Mouse (Mus musculus): ENCODE measurements around the gene Btk. TPM values are rescaled to one million over a fixed set of nuclear protein-coding genes. Genes with fewer than 3 reads are reported as not detected.

The Btk gene
- 1 to 10 TPM in 3 of 4 experiments, under 1 TPM in 1; 0.97 to 2.0 (median 1.6) TPM for total RNA-seq (2022)

GRCm38 (mm10) chrX:134582888-134583669 lies at the start of gene Btk:
TSS of gene Btk (minus strand) at chrX:134583570.
- no peak for DNase-seq (ENCODE audit: low spot score in 2 of 2)

GRCm38 (mm10) chrX:134632710-134633109 lies 49.3 kb upstream of the Btk start:
- no peak for DNase-seq (ENCODE audit: low spot score in 2 of 2)

DNA sequence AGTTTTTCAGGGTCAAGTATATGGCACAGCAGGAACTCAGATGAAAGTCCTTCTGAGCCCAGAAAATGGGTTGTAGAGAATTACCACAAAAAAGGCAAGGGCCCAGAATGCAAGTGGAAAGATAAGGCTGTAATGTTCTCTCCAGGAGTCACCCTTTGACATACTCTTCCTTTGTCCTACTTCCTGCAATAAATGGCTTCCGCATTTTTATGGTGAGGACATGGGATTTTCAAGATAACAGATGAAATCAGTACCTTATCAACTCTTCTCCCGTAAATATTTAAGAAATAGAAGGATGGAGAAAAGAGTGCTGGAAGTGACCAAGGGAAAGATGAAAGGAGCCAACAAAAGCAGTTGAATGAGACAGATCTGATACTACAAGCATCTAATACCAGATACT lies 44.8 kb upstream of the Btk start:
- DNase-seq (ENCODE audit: low spot score in 2 of 2): no peak

GRCm38 (mm10) chrX:134623350-134623749 lies 40.0 kb upstream of the Btk start:
- DNase-seq (ENCODE audit: low spot score in 2 of 2): no peak

GRCm38 (mm10) chrX:134621685-134622084 lies 38.3 kb upstream of the Btk start:
- DNase-seq (ENCODE audit: low spot score in 2 of 2): no peak

- DNase-seq (ENCODE audit: low spot score in 2 of 2): no peak
Measured at GRCm38 (mm10) chrX:134620254-134620865, 37.0 kb upstream of the Btk start.

DNA sequence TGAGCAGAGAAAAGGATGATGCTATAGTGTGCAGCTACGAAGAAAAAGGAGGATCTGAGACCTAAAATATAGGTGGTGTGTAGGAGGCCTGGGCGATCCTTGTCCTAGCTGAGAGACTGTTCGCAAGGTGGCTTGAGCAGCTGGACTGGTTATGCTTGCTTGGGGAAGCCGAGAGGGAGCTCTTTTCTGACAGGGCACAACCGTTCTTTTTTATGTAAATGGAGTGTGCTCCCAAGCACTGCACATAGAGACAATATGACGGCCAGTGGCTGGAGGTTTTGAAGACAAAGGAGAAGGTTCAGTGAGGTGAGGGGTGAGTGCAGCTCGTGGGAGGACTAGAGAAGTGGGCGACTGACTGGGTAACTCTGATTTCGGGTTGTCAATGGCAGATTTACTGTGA lies 36.3 kb upstream of the Btk start:
- no peak for DNase-seq (ENCODE audit: low spot score in 2 of 2)

GRCm38 (mm10) chrX:134614306-134614705 lies 30.9 kb upstream of the Btk start:
- DNase-seq (ENCODE audit: low spot score in 2 of 2): no peak

- peak; percentile 6 to 12 for DNase-seq (ENCODE audit: low spot score in 2 of 2)
Measured at GRCm38 (mm10) chrX:134612285-134612959, 29.1 kb upstream of the Btk start.

GRCm38 (mm10) chrX:134610984-134611383 lies 27.6 kb upstream of the Btk start:
- DNase-seq (ENCODE audit: low spot score in 2 of 2): no peak

DNA sequence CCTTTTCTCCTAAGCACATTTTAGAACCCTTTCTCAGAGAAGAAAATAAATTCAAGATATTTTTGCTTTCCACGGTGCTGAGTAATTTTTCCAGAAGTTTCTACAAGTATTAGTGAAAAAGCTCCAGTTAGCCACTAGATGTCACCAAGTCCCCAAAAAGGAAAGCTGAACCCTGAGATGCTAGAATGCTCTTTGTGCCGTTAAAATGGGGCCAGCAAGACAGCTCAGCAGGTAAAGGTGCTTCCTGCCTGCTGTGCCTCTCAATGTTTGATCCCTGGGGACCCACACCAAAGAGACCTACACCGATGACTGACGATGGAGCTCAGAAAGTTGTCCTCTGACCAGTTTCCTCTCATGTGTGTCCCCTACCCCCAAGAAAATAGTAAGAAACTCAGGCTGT lies 26.1 kb upstream of the Btk start:
- DNase-seq (ENCODE audit: low spot score in 2 of 2): no peak

DNA sequence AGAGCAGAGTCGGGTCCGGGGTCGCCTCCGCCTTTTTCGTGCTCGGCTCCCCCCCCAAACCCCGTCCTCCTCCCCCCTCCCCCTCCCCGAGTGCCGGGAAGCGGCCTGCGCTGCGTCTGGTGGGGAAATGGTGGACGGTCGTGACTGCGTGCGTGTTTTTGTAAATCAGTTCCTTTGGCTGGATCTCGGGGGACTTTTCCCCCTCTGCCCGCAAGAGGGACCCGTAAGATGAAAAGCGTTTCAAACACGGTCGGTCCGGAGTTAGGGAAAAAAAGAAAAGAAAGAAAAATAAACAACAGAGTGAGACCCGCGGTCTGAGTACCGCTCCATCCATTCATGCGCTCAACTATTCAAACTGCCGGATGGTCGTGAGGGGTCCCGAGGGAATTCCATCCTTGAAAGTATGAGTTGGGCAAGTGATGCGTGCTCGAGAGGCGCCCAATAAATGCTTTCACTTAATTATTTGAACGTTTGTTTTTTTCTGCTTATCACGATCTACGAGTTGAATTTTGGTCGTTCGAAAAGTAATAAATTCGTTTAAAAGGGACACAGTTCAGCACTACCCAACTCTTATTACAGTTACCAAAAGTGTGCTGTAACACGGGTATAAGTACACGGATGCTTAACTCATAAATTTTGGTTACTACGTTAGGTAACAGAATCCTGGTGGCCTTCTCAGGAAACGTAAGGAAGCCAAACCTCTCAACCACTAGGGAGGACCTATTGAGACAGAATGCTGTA lies 18.2 kb upstream of the Btk start:
- no peak for DNase-seq (ENCODE audit: low spot score in 2 of 2)

DNA sequence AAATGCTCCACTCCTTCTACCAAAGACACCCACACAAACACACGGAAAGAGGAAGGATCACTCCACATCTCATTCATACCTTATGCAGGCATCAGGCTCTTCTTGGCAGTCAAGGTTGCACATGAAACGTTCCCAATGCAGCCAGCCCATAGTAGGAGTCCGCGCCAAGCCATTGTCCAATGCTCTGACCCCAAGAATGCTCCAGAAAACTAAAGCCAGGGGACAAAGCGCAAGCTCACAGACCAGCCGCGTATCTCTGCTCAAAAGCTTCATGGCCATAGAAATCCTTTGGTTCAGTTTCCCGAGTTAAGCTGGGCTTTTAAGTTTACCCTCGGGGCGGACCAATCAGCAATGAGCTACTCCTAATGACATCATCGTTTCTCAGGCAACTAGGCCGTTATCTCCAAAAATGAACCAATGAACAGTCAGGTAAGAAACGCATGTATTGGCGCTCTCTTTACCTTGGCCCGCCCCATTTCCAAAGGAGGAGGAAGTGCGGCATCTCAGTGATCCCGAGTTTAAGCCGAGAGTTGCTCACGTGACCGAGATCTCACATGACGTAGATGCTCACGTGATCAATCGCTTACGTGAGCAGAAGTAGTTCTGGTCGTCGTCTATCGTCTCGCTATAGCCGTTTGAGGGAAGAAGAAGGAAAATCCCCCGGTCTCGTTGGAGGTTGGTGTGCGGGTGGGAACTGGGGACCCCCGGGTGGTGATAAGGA lies 17.4 kb upstream of the Btk start, which contains the start of the genes Gla and Hnrnph2:
Gene Gla, minus strand, starts transcription at position 467 of the 721 bp plus-strand sequence.
Gene Hnrnph2, plus strand, starts transcription at position 521 of the 721 bp plus-strand sequence.
- peak; percentile 78 to 94 for DNase-seq (ENCODE audit: low spot score in 2 of 2)

DNA sequence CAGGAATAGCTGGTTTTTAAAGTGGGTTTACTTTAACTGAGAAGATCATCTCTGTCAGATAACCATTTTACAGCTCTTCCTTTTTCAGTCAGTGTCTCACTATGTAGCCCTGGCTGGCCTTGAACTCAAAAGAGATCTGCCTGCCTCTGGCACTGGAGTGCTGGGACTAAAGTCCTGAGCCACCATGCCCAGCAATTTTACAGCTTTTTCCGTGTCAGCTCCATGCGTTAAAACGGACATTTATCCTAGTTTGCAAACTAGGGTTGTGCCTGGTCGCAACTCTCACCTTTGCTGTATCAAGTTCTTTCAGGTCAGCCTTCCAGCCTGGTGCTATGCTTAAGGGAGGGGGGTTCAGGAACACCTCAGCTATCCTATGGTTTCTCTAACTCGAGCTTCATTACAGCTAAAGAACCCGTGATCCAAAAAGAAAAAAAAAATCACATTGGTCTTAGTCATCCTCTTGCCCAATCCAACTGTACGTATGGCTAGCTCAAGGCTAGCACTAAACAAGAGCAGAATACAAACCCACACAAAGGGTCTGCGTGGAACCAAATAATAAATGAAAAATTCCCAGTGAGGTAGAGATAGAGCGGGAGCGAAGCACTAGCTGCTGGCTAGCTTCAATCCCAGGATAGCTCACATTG lies 16.7 kb upstream of the Btk start:
- DNase-seq (ENCODE audit: low spot score in 2 of 2): no peak

DNA sequence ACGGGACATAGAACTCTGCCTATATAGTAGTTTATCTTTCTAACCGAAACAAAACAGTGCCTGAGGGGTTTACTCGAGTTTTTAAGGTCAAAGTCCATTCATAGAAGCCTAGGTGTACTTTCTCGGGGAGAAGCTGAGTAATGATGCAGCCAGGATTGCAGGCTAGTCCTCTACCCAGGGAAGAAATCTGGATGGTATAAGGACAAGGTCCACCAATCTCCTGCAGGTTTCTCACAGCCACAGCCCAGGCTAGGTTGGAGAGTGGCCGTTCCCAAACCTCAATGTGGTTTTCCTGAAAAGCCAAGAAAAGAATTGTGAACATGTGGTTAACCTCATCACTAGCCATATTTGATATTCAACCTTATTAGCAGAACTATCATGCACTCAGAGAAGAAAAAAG lies 6.5 kb upstream of the Btk start:
- DNase-seq (ENCODE audit: low spot score in 2 of 2): no peak

DNA sequence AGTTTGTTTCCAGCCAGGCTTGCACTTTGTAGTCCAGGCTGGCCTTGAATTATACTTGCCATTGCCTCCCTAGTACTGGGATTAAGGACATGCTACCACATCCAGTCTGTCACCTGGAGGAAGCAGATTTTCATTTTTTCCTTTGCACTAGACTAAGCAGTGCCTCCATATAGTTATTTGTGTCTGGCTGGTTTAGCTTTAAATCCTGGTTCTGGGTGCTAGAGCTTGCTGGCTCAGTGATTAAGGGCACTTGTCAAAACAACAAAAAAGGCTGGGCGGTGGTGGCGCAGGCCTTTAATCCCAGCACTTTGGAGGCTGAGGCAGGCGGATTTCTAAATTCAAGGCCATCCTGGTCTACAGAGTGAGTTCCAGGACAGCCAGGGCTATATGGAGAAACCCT lies 5.6 kb upstream of the Btk start:
- no peak for DNase-seq (ENCODE audit: low spot score in 2 of 2)

- no peak for DNase-seq (ENCODE audit: low spot score in 2 of 2)
Measured at GRCm38 (mm10) chrX:134588261-134588660, 4.9 kb upstream of the Btk start.

- no peak for DNase-seq (ENCODE audit: low spot score in 2 of 2)
Measured at GRCm38 (mm10) chrX:134586447-134586846, 3.1 kb upstream of the Btk start.

DNA sequence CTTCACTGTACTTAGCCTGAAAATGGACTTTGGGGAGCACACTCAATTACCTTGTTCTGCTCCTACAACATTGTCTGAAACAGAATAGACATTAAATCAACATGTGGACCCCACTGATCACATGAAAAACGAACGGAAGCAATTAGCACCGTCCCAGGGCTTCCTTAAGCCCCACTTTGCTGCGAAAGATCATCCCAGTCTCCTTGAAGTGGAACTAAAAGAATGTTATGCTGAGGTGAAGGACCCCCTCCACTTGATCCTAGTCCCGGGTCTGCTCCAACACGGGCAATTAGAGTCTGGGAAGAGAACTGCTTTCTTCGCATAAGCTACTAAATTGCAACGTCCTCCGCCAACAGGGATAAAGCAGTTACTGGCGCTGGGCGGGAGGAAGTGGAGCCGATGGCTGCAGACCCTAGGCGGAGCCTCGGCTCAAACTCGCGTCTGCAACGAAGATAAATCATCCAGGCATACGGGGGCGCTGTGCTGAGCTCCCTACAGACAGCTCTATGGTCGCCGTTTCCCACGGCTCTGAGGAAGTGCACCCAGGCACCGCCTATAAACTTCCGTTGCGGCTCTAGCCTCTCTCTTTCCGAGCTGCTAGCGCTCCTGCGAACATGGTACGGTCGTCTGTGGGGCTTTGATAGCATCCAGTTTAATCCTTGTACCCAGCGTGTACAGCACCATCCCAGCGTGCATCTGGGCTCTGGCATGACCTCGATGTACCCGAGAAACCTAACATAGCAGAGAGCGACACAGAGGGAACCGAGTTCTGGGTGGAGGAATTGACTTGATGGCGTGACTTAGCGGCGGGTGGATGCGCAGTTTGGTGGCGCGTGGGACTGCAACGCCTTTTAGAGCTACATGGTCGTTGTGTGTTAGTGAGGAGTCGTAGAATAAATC lies 2.0 kb upstream of the Btk start, which contains the start of gene Rpl36a:
Gene Rpl36a, plus strand, starts transcription at position 552 of the 900 bp plus-strand sequence.
- DNase-seq (ENCODE audit: low spot score in 2 of 2): peak; percentile 72 to 88

Data from left cerebral cortex, adult 8-10 months (tissue).